Mouse (Mus musculus): ENCODE measurements around the gene Zcchc24. TPM values are rescaled to one million over a fixed set of nuclear protein-coding genes. Genes with fewer than 3 reads are reported as not detected.
A peak's percentile ranks its signal among the peaks of the same experiment; 100 is the strongest.

The Zcchc24 gene
- polyA plus RNA-seq, 1 experiment from 2014 or later = 9.1 TPM

GRCm38 (mm10) chr14:25755541-25755940 is 13.3 kb downstream of the Zcchc24 start:
- H3K4me3 ChIP-seq (ENCODE audit: low read length) = no peak overlapping the region
- H3K27ac ChIP-seq (ENCODE audit: low read length) = peak overlapping the region; percentile 23; the same call in 1 of the 2 replicates
- no peak for ATAC-seq
- H3K4me1 ChIP-seq (ENCODE audit: control insufficient read depth, insufficient read depth, low read length) = peaks cover 54% of the 10 kb centered on the region
- H3K9ac ChIP-seq (ENCODE audit: low read depth, low read length) = no peak overlapping the region
- WGBS = 38% methylated on average over 4 of the region's 4 CpGs
- H3K27me3 ChIP-seq (replicated peaks; ENCODE audit: control insufficient read depth, insufficient read depth, low read length) = no peaks in the 10 kb centered on the region
- no peaks in the 10 kb centered on the region for H3K9me3 ChIP-seq (ENCODE audit: control insufficient read depth, low read length)
- H3K4me2 ChIP-seq (ENCODE audit: low read depth, low read length) = no peak overlapping the region
- H3K36me3 ChIP-seq (ENCODE audit: control insufficient read depth, insufficient read depth, low read length) = no peaks in the 10 kb centered on the region

GRCm38 (mm10) chr14:25754531-25755484 is 14.0 kb downstream of the Zcchc24 start:
- Histone ChIP-seq H3K9me3 (ENCODE audit: control insufficient read depth, low read length) (no peaks in the 10 kb centered on the region), H3K27me3 (replicated peaks; ENCODE audit: control insufficient read depth, insufficient read depth, low read length) (no peaks in the 10 kb centered on the region), H3K4me3 (ENCODE audit: low read length) (no peak overlapping the region), H3K4me2 (ENCODE audit: low read depth, low read length) (peak overlapping the region; percentile 21; the same call in 1 of the 2 replicates), H3K9ac (ENCODE audit: low read depth, low read length) (no peak overlapping the region), H3K27ac (ENCODE audit: low read length) (peak overlapping the region; percentile 69), H3K4me1 (ENCODE audit: control insufficient read depth, insufficient read depth, low read length) (peaks cover 52% of the 10 kb centered on the region), H3K36me3 (ENCODE audit: control insufficient read depth, insufficient read depth, low read length) (0 out of 2 replicates have a peak, but pooled peaks cover 3% of the 10 kb centered on the region)
- WGBS = 42% methylated on average over 19 of the region's 19 CpGs
- ATAC-seq = peak; percentile 91

- 0 out of 2 replicates have a peak, but pooled peaks cover 3% of the 10 kb centered on the region for H3K36me3 ChIP-seq (ENCODE audit: control insufficient read depth, insufficient read depth, low read length)
- WGBS = 37% methylated on average over 5 of the region's 5 CpGs
- no peak overlapping the region for H3K9ac ChIP-seq (ENCODE audit: low read depth, low read length)
- H3K27me3 ChIP-seq (replicated peaks; ENCODE audit: control insufficient read depth, insufficient read depth, low read length) = no peaks in the 10 kb centered on the region
- no peaks in the 10 kb centered on the region for H3K9me3 ChIP-seq (ENCODE audit: control insufficient read depth, low read length)
- H3K4me3 ChIP-seq (ENCODE audit: low read length) = no peak overlapping the region
- ATAC-seq = no peak
- H3K4me2 ChIP-seq (ENCODE audit: low read depth, low read length) = no peak overlapping the region
- H3K27ac ChIP-seq (ENCODE audit: low read length) = no peak overlapping the region
- peaks cover 57% of the 10 kb centered on the region for H3K4me1 ChIP-seq (ENCODE audit: control insufficient read depth, insufficient read depth, low read length)
Measured at GRCm38 (mm10) chr14:25753021-25753420, 15.8 kb downstream of the Zcchc24 start.

GRCm38 (mm10) chr14:25751067-25751466 is 17.8 kb downstream of the Zcchc24 start:
- 0 out of 2 replicates have a peak overlapping the region, but pooled peaks have one; percentile 21 for H3K9ac ChIP-seq (ENCODE audit: low read depth, low read length)
- H3K4me1 ChIP-seq (ENCODE audit: control insufficient read depth, insufficient read depth, low read length) = peaks cover 49% of the 10 kb centered on the region
- no peak overlapping the region for H3K4me3 ChIP-seq (ENCODE audit: low read length)
- H3K4me2 ChIP-seq (ENCODE audit: low read depth, low read length) = no peak overlapping the region
- H3K27me3 ChIP-seq (replicated peaks; ENCODE audit: control insufficient read depth, insufficient read depth, low read length) = no peaks in the 10 kb centered on the region
- 85% methylated on average over 5 of the region's 5 CpGs for WGBS
- no peak for ATAC-seq
- no peaks in the 10 kb centered on the region for H3K9me3 ChIP-seq (ENCODE audit: control insufficient read depth, low read length)
- 0 out of 2 replicates have a peak, but pooled peaks cover 3% of the 10 kb centered on the region for H3K36me3 ChIP-seq (ENCODE audit: control insufficient read depth, insufficient read depth, low read length)
- no peak overlapping the region for H3K27ac ChIP-seq (ENCODE audit: low read length)

GRCm38 (mm10) chr14:25750448-25751015 is 18.3 kb downstream of the Zcchc24 start:
- no peak for ATAC-seq
- Histone ChIP-seq H3K9me3 (ENCODE audit: control insufficient read depth, low read length) (no peaks in the 10 kb centered on the region), H3K4me3 (ENCODE audit: low read length) (no peak overlapping the region), H3K9ac (ENCODE audit: low read depth, low read length) (no peak overlapping the region), H3K36me3 (ENCODE audit: control insufficient read depth, insufficient read depth, low read length) (0 out of 2 replicates have a peak, but pooled peaks cover 3% of the 10 kb centered on the region), H3K4me2 (ENCODE audit: low read depth, low read length) (no peak overlapping the region), H3K27ac (ENCODE audit: low read length) (no peak overlapping the region), H3K4me1 (ENCODE audit: control insufficient read depth, insufficient read depth, low read length) (peaks cover 47% of the 10 kb centered on the region), H3K27me3 (replicated peaks; ENCODE audit: control insufficient read depth, insufficient read depth, low read length) (no peaks in the 10 kb centered on the region)
- 78% methylated on average over 2 of the region's 2 CpGs for WGBS

- Histone ChIP-seq H3K36me3 (ENCODE audit: control insufficient read depth, insufficient read depth, low read length) (peaks cover 7% of the 10 kb centered on the region; the same call in 1 of the 2 replicates), H3K9ac (ENCODE audit: low read depth, low read length) (peak overlapping the region; percentile 45; the same call in 1 of the 2 replicates), H3K9me3 (ENCODE audit: control insufficient read depth, low read length) (no peaks in the 10 kb centered on the region), H3K27me3 (replicated peaks; ENCODE audit: control insufficient read depth, insufficient read depth, low read length) (no peaks in the 10 kb centered on the region), H3K4me3 (ENCODE audit: low read length) (no peak overlapping the region), H3K4me1 (ENCODE audit: control insufficient read depth, insufficient read depth, low read length) (peaks cover 45% of the 10 kb centered on the region), H3K4me2 (ENCODE audit: low read depth, low read length) (no peak overlapping the region), H3K27ac (ENCODE audit: low read length) (no peak overlapping the region; the same call in 1 of the 2 replicates)
- ATAC-seq = peak; percentile 14
- 54% methylated on average over 13 of the region's 13 CpGs for WGBS
Measured at GRCm38 (mm10) chr14:25749143-25749909, 19.5 kb downstream of the Zcchc24 start.

- Histone ChIP-seq H3K36me3 (ENCODE audit: control insufficient read depth, insufficient read depth, low read length) (peaks cover 7% of the 10 kb centered on the region; the same call in 1 of the 2 replicates), H3K27ac (ENCODE audit: low read length) (no peak overlapping the region), H3K9me3 (ENCODE audit: control insufficient read depth, low read length) (no peaks in the 10 kb centered on the region), H3K27me3 (replicated peaks; ENCODE audit: control insufficient read depth, insufficient read depth, low read length) (no peaks in the 10 kb centered on the region), H3K4me2 (ENCODE audit: low read depth, low read length) (no peak overlapping the region), H3K9ac (ENCODE audit: low read depth, low read length) (0 out of 2 replicates have a peak overlapping the region, but pooled peaks have one; percentile 1), H3K4me1 (ENCODE audit: control insufficient read depth, insufficient read depth, low read length) (peaks cover 45% of the 10 kb centered on the region), H3K4me3 (ENCODE audit: low read length) (no peak overlapping the region)
- no peak for ATAC-seq
- 73% methylated on average over 7 of the region's 7 CpGs for WGBS
Measured at GRCm38 (mm10) chr14:25747996-25748756, 20.7 kb downstream of the Zcchc24 start.

- H3K36me3 ChIP-seq (ENCODE audit: control insufficient read depth, insufficient read depth, low read length) = peaks cover 11% of the 10 kb centered on the region; the same call in 1 of the 2 replicates
- 67% methylated on average over 21 of the region's 21 CpGs for WGBS
- no peak for ATAC-seq
- H3K9ac ChIP-seq (ENCODE audit: low read depth, low read length) = 0 out of 2 replicates have a peak overlapping the region, but pooled peaks have one; percentile 1
- no peak overlapping the region for H3K4me2 ChIP-seq (ENCODE audit: low read depth, low read length)
- peaks cover 45% of the 10 kb centered on the region for H3K4me1 ChIP-seq (ENCODE audit: control insufficient read depth, insufficient read depth, low read length)
- no peaks in the 10 kb centered on the region for H3K27me3 ChIP-seq (replicated peaks; ENCODE audit: control insufficient read depth, insufficient read depth, low read length)
- H3K27ac ChIP-seq (ENCODE audit: low read length) = no peak overlapping the region
- H3K4me3 ChIP-seq (ENCODE audit: low read length) = no peak overlapping the region
- no peaks in the 10 kb centered on the region for H3K9me3 ChIP-seq (ENCODE audit: control insufficient read depth, low read length)
Measured at GRCm38 (mm10) chr14:25746971-25747945, 21.6 kb downstream of the Zcchc24 start.

All from intestine, embryonic 16.5 days (tissue).